Mouse (Mus musculus) midbrain, postnatal 0 days (tissue): ENCODE measurements around the gene Rgs16. TPM values are rescaled to one million over a fixed set of nuclear protein-coding genes. Genes with fewer than 3 reads are reported as not detected.

Source experiments
- ATAC-seq: fragments of 200-750 bp; cut with Nextera tagmentation; 2 replicates; pipeline ENCODE4 v1.8.0; 2017; ENCODE audit warnings: moderate number of reproducible peaks, mild to moderate bottlenecking, moderate TSS enrichment, moderate library complexity; ENCODE audit not compliant: low FRiP score
- DNase-seq: peaks from one replicate; pipeline ENCODE4 v3.0.0-alpha.2; 2015; ENCODE audit warnings: low spot score
- H3K27ac ChIP-seq: fragments of 300-500 bp; sonication (generic); 2 replicates; pipeline ENCODE4 v1.5.1; 2014; ENCODE audit warnings: low read depth, mild to moderate bottlenecking, low read length, mixed read lengths
- H3K27me3 ChIP-seq: fragments of 300-500 bp; sonication (generic); 2 replicates; pipeline ENCODE4 v1.6.1; 2014; ENCODE audit warnings: low read length, control low read depth, mixed read lengths; ENCODE audit not compliant: insufficient read depth
- H3K36me3 ChIP-seq: fragments of 300-500 bp; sonication (generic); 2 replicates; pipeline ENCODE4 v1.6.1; 2014; ENCODE audit warnings: low read length, control low read depth, mixed read lengths; ENCODE audit not compliant: insufficient read depth
- H3K4me1 ChIP-seq: fragments of 300-500 bp; sonication (generic); 2 replicates; pipeline ENCODE4 v1.6.1; 2014; ENCODE audit warnings: mild to moderate bottlenecking, control low read depth, antibody characterized with exemption, low read length, mixed read lengths; ENCODE audit not compliant: insufficient read depth
- H3K4me2 ChIP-seq: fragments of 300-500 bp; sonication (generic); 2 replicates; pipeline ENCODE4 v1.6.1; 2014; ENCODE audit warnings: low read depth, mild to moderate bottlenecking, low read length, mixed read lengths; ENCODE audit not compliant: poor library complexity, severe bottlenecking
- H3K4me3 ChIP-seq: fragments of 300-500 bp; sonication (generic); 2 replicates; pipeline ENCODE4 v1.5.1; 2014; ENCODE audit warnings: low read depth, mild to moderate bottlenecking, low read length, moderate library complexity
- H3K9ac ChIP-seq: fragments of 300-500 bp; sonication (generic); replicated peaks from 2 replicates; pipeline ENCODE4 v1.6.1; 2014; ENCODE audit warnings: mild to moderate bottlenecking, low read length, moderate library complexity, mixed read lengths; ENCODE audit not compliant: poor library complexity, severe bottlenecking
- H3K9me3 ChIP-seq: fragments of 300-500 bp; sonication (generic); 2 replicates; pipeline ENCODE4 v1.6.1; 2016; ENCODE audit warnings: low read length, control low read depth
- CTCF ChIP-seq: IDR thresholded peaks from 2 replicates; pipeline ENCODE4 v1.5.1; 2016; ENCODE audit warnings: antibody characterized with exemption, mild to moderate bottlenecking
- WGBS: fragments of 180-500 bp; shearing (Covaris S2); extraction: QIAGEN DNeasy Blood & Tissue Kit; methylation state at CpG from one replicate; pipeline ENCODE4 v1.1.7; 2014; 5-methylcytosine and 5-hydroxymethylcytosine counted together
- polyA plus RNA-seq: library from polyadenylated mRNA; unstranded; fragments of >200 nt; fragmentation: Nextera tagmentation; extraction: Ambion mirVana; gene quantifications from 2 replicates; pipeline ENCODE4 v1.2.1, GENCODE M21; 2015
- total RNA-seq: library from RNA; depleted of rRNA; stranded (reverse); fragments of >200 nt; gene quantifications from 2 replicates; pipeline ENCODE4 v1.2.3, GENCODE M21; 2014

Rgs16 gene
- total and polyA plus RNA-seq, 2 experiments from 2014 or later, result 7.2 to 10.7 TPM

- ATAC-seq, result no peak
- no peaks in the 10 kb centered on the region for H3K27me3 ChIP-seq
- 97% methylated on average over 1 of the region's 1 CpGs for WGBS
Observed at GRCm38 (mm10) chr1:153770776-153771167, 30.6 kb downstream of the Rgs16 start.

GRCm38 (mm10) chr1:153775174-153775573, 35.0 kb downstream of the Rgs16 start:
- ATAC-seq (no peak), DNase-seq (no peak)
- Histone ChIP-seq H3K9ac (no peak overlapping the region), H3K27me3 (no peaks in the 10 kb centered on the region), H3K36me3 (no peaks in the 10 kb centered on the region), H3K4me2 (no peak overlapping the region), H3K4me1 (no peaks in the 10 kb centered on the region), H3K9me3 (no peaks in the 10 kb centered on the region), H3K27ac (no peak overlapping the region), H3K4me3 (no peak overlapping the region)
- no peak for TF ChIP-seq CTCF
- WGBS, result 91% methylated on average over 6 of the region's 6 CpGs

More at GRCm38 (mm10) chr1:153770776-153771167, 30.6 kb downstream of the Rgs16 start:
- no peak for DNase-seq
- Histone ChIP-seq H3K36me3 (no peaks in the 10 kb centered on the region), H3K27ac (no peak overlapping the region), H3K4me1 (no peaks in the 10 kb centered on the region), H3K9ac (no peak overlapping the region), H3K4me2 (no peak overlapping the region), H3K9me3 (no peaks in the 10 kb centered on the region), H3K4me3 (no peak overlapping the region)
- no peak for TF ChIP-seq CTCF

- Histone ChIP-seq H3K4me1 (no peaks in the 10 kb centered on the region), H3K4me2 (no peak overlapping the region), H3K27ac (no peak overlapping the region), H3K27me3 (no peaks in the 10 kb centered on the region), H3K4me3 (no peak overlapping the region), H3K9ac (no peak overlapping the region), H3K9me3 (no peaks in the 10 kb centered on the region), H3K36me3 (no peaks in the 10 kb centered on the region)
- TF ChIP-seq CTCF, result no peak
- ATAC-seq, result no peak
- no peak for DNase-seq
- 88% methylated on average over 7 of the region's 7 CpGs for WGBS
Observed at GRCm38 (mm10) chr1:153776257-153776656, 36.1 kb downstream of the Rgs16 start.

GRCm38 (mm10) chr1:153778205-153778604, 38.1 kb downstream of the Rgs16 start:
- Histone ChIP-seq H3K27ac (no peak overlapping the region), H3K4me2 (no peak overlapping the region), H3K4me3 (no peak overlapping the region), H3K4me1 (no peaks in the 10 kb centered on the region), H3K9ac (no peak overlapping the region), H3K9me3 (no peaks in the 10 kb centered on the region), H3K27me3 (no peaks in the 10 kb centered on the region), H3K36me3 (no peaks in the 10 kb centered on the region)
- ATAC-seq (no peak), DNase-seq (no peak)
- WGBS, result 92% methylated on average over 10 of the region's 10 CpGs
- no peak for TF ChIP-seq CTCF

- Histone ChIP-seq H3K4me1 (no peaks in the 10 kb centered on the region), H3K4me3 (no peak overlapping the region), H3K36me3 (no peaks in the 10 kb centered on the region), H3K27me3 (no peaks in the 10 kb centered on the region), H3K9ac (no peak overlapping the region), H3K27ac (no peak overlapping the region), H3K9me3 (no peaks in the 10 kb centered on the region), H3K4me2 (no peak overlapping the region)
- TF ChIP-seq CTCF, result no peak
- no peak for DNase-seq
- no peak for ATAC-seq
- 41% methylated on average over 1 of the region's 1 CpGs for WGBS
Observed at GRCm38 (mm10) chr1:153783339-153783738, 43.2 kb downstream of the Rgs16 start.

- no peak overlapping the region for H3K27ac ChIP-seq
- H3K4me3 ChIP-seq, result no peak overlapping the region
- no peak for DNase-seq
- ATAC-seq, result no peak
- no peak overlapping the region for H3K9ac ChIP-seq
- no peaks in the 10 kb centered on the region for H3K27me3 ChIP-seq
- no peak for TF ChIP-seq CTCF
- WGBS, result 56% methylated on average over 4 of the region's 4 CpGs
- H3K9me3 ChIP-seq, result no peaks in the 10 kb centered on the region
- H3K4me1 ChIP-seq, result no peaks in the 10 kb centered on the region
- no peak overlapping the region for H3K4me2 ChIP-seq
- H3K36me3 ChIP-seq, result no peaks in the 10 kb centered on the region
Observed at GRCm38 (mm10) chr1:153785608-153786007, 45.5 kb downstream of the Rgs16 start.
